Mouse (Mus musculus) liver, embryonic 14.5 days (tissue): ENCODE results near the gene Mctp2. TPM values are rescaled to one million over a fixed set of nuclear protein-coding genes. Genes with fewer than 3 reads are reported as not detected.

Experiments used
- ATAC-seq: fragments of 200-750 bp; cut with Nextera tagmentation; 2 replicates; pipeline ENCODE4 v1.8.0; 2017; ENCODE audit warnings: moderate number of reproducible peaks, mild to moderate bottlenecking, moderate library complexity; ENCODE audit not compliant: insufficient read depth
- DNase-seq, 3 experiments: peaks; one replicate each; pipeline ENCODE4 v3.0.0-alpha.2; 2012 to 2013; ENCODE audit warnings: low read depth in 3 of 3, low spot score in 3 of 3
- H3K27ac ChIP-seq: fragments of 300-500 bp; sonication (generic); 2 replicates; pipeline ENCODE4 v1.5.1; 2014; ENCODE audit warnings: moderate library complexity, mild to moderate bottlenecking, control low read depth, inconsistent platforms
- H3K27me3 ChIP-seq: fragments of 300-500 bp; sonication (generic); 2 replicates; pipeline ENCODE4 v1.6.1; 2014; ENCODE audit warnings: mild to moderate bottlenecking, low read length, moderate library complexity; ENCODE audit not compliant: control insufficient read depth, insufficient read depth
- H3K36me3 ChIP-seq: fragments of 300-500 bp; sonication (generic); replicated peaks from 2 replicates; pipeline ENCODE4 v1.6.1; 2014; ENCODE audit warnings: low read depth; ENCODE audit not compliant: control insufficient read depth, insufficient read depth
- H3K4me1 ChIP-seq, 2 experiments: fragments of 200-500 bp in 1 of 2; fragments of 300-500 bp in 1 of 2; sonication (generic) in 1 of 2; replicated peaks; 2 replicates each; pipeline ENCODE4 v1.6.1; 2012 to 2014; ENCODE audit warnings: antibody characterized with exemption in 1 of 2, inconsistent platforms in 1 of 2, low read length in 1 of 2; ENCODE audit not compliant: control insufficient read depth in 2 of 2, insufficient read depth in 2 of 2
- H3K4me2 ChIP-seq: fragments of 300-500 bp; sonication (generic); 2 replicates; pipeline ENCODE4 v1.6.1; 2014; ENCODE audit warnings: low read depth, mild to moderate bottlenecking, control low read depth, moderate library complexity
- H3K4me3 ChIP-seq, 2 experiments: fragments of 200-500 bp in 1 of 2; fragments of 300-500 bp in 1 of 2; sonication (generic) in 1 of 2; 2 replicates each; pipeline ENCODE4 v1.5.1; 2012 to 2014; ENCODE audit warnings: low read depth in 2 of 2, low read length in 2 of 2, mild to moderate bottlenecking in 2 of 2, control low read depth in 1 of 2, inconsistent platforms in 1 of 2, moderate library complexity in 1 of 2; ENCODE audit not compliant: insufficient read depth in 1 of 2
- H3K9ac ChIP-seq: fragments of 300-500 bp; sonication (generic); replicated peaks from 2 replicates; pipeline ENCODE4 v1.6.1; 2014; ENCODE audit warnings: mild to moderate bottlenecking, control low read depth, moderate library complexity
- H3K9me3 ChIP-seq: fragments of 300-500 bp; sonication (generic); 2 replicates; pipeline ENCODE4 v1.6.1; 2016; ENCODE audit warnings: low read length, mixed read lengths; ENCODE audit not compliant: control insufficient read depth
- CTCF ChIP-seq: IDR thresholded peaks from 2 replicates; pipeline ENCODE4 v1.5.1; 2016; ENCODE audit warnings: antibody characterized with exemption, low read depth, control low read depth
- EP300 ChIP-seq: IDR thresholded peaks from 2 replicates; pipeline ENCODE4 v1.6.1; 2016; ENCODE audit warnings: antibody characterized with exemption, low read depth
- WGBS: fragments of 180-500 bp; shearing (Covaris S2); extraction: QIAGEN DNeasy Blood & Tissue Kit; methylation state at CpG from one replicate; pipeline ENCODE4 v1.1.7; 2014; ENCODE audit not compliant: insufficient replicate concordance; 5-methylcytosine and 5-hydroxymethylcytosine counted together
- polyA plus RNA-seq, 2 experiments: library from polyadenylated mRNA; depleted of rRNA in 1 of 2; stranded (reverse) in 1 of 2; unstranded in 1 of 2; fragments of >200 nt; fragmentation: Nextera tagmentation in 1 of 2; extraction: Ambion mirVana in 1 of 2; gene quantifications; 2 replicates each; pipeline versions ENCODE4 v1.2.1 to v1.2.3; 2012 to 2014

Mctp2 gene
- polyA plus RNA-seq, 2 experiments = 0.13 to 0.20 TPM

DNA sequence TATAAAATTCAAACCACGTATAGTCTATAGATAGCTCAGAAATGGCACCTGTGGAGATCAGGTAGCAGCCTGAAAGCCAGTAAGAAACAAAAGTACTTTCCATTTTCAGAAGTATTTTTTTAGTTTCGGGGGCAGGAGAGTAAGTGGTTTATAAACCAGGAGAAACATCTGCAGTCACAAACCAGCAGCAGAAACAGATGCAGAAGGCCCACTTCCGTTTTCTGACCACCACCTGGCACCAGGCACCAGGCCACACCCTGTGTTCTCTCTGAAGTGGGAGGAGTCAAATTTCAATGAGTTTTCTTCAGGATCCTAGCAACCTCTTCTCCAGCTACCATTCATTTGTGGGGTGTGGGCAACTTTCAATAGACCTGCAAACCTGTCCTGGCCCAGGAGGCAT is 25.7 kb downstream of the Mctp2 start:
- Histone ChIP-seq H3K9me3 (no peaks in the 10 kb centered on the region), H3K9ac (no peak overlapping the region), H3K4me3 (no peak overlapping the region), H3K27me3 (no peaks in the 10 kb centered on the region), H3K4me2 (no peak overlapping the region), H3K36me3 (no peaks in the 10 kb centered on the region), H3K4me1 (no peaks in the 10 kb centered on the region), H3K27ac (no peak overlapping the region)
- WGBS = 15% methylated on average over 3 of the region's 3 CpGs
- DNase-seq = no peak
- no peak for ATAC-seq
- no peak for TF ChIP-seq CTCF
- TF ChIP-seq EP300 = no peak

DNA sequence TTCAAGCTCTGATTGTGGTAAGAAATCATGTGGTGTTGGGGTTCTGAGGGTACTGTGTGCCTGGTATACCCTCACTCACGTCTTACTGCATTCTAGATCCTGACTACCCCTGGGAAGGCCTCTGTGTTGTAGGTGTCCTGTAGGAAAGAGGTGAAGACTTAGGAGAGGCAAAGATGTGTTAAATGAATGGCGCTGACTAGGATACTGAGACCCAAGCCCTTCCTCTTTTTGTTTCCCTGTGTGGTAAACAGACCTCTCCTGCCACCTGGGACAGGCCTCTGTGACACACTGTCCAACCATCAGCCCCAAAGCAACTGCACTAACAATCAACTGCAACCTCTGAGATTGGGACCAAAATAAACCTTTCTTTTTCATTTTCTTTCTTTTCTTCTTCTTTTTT is 28.0 kb downstream of the Mctp2 start:
- WGBS = 41% methylated on average over 2 of the region's 2 CpGs
- DNase-seq = no peak
- Histone ChIP-seq H3K9me3 (no peaks in the 10 kb centered on the region), H3K4me3 (no peak overlapping the region), H3K27me3 (no peaks in the 10 kb centered on the region), H3K4me1 (no peaks in the 10 kb centered on the region), H3K4me2 (no peak overlapping the region), H3K9ac (no peak overlapping the region), H3K36me3 (no peaks in the 10 kb centered on the region), H3K27ac (no peak overlapping the region)
- ATAC-seq = no peak
- TF ChIP-seq EP300 (no peak), CTCF (no peak)

DNA sequence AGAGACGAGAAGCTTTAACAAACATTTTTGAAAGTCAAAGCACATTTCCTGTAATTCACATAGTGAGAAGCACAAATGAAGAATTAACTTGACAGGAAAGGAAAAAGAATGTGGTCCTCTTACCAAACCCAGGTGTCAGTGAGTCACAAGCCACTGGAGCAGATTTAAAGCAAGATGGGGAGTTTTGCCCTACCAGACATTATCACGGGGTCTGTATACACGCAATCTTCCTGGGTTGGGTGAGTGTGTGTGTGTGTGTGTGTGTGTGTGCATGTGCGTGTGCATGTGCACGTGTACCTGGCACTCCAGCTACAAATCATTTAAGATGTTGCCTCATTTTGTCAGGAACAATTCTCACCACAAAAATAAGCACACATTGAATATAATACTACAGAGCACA is 30.9 kb downstream of the Mctp2 start:
- TF ChIP-seq CTCF (no peak), EP300 (no peak)
- no peaks in the 10 kb centered on the region for H3K36me3 ChIP-seq
- ATAC-seq (no peak), DNase-seq (no peak)
- H3K27ac ChIP-seq = no peak overlapping the region
- no peak overlapping the region for H3K4me2 ChIP-seq
- no peak overlapping the region for H3K4me3 ChIP-seq
- WGBS = 56% methylated on average over 5 of the region's 5 CpGs
- H3K27me3 ChIP-seq = no peaks in the 10 kb centered on the region
- no peak overlapping the region for H3K9ac ChIP-seq
- no peaks in the 10 kb centered on the region for H3K4me1 ChIP-seq
- H3K9me3 ChIP-seq = no peaks in the 10 kb centered on the region

DNA sequence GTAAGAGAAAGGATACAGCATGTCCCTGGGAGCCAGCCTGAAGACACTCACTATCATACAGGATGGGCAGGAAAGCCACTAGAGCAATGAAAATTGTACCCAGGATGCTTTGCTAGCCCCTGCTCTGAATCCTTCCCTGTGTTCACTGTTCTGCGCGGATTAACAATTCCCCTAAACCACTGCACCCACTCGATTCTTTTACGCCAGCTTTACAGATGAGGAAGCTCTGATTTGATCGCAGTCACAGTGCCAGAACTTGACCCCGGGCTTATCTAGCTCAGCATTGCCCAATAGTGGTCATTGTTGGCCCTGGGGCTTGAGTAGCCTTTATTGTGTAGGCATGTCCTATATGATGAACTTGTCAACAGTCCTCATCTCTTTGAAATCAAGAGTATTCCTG is 34.9 kb downstream of the Mctp2 start:
- H3K27ac ChIP-seq = no peak overlapping the region
- no peak for TF ChIP-seq EP300
- TF ChIP-seq CTCF = no peak
- H3K4me1 ChIP-seq = no peaks in the 10 kb centered on the region
- no peaks in the 10 kb centered on the region for H3K36me3 ChIP-seq
- H3K4me2 ChIP-seq = no peak overlapping the region
- no peaks in the 10 kb centered on the region for H3K27me3 ChIP-seq
- no peak overlapping the region for H3K4me3 ChIP-seq
- 46% methylated on average over 6 of the region's 6 CpGs for WGBS
- no peaks in the 10 kb centered on the region for H3K9me3 ChIP-seq
- ATAC-seq = no peak
- DNase-seq = no peak
- H3K9ac ChIP-seq = no peak overlapping the region

DNA sequence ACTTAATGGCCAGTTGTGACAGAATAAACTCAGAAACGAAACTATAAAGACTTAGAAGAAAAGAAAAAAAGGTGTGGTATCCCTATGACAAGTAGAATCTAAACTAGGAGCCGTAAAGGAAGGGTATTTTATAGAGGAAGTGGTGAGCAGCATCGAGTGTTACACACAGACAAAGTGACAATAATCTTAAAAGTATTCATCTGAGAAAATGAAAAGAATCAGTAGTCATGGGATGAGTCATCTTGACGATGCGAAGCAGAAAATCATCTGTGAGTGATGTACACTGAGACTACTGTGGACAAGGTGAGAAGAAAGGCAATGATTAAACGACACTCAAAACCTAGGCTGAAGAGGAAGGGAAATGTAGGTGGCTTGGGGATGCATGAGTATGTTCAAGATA is 36.4 kb downstream of the Mctp2 start:
- no peaks in the 10 kb centered on the region for H3K36me3 ChIP-seq
- no peaks in the 10 kb centered on the region for H3K9me3 ChIP-seq
- H3K4me1 ChIP-seq = no peaks in the 10 kb centered on the region
- TF ChIP-seq EP300 (no peak), CTCF (no peak)
- ATAC-seq = no peak
- 45% methylated on average over 6 of the region's 6 CpGs for WGBS
- no peak overlapping the region for H3K4me3 ChIP-seq
- DNase-seq = no peak
- H3K4me2 ChIP-seq = no peak overlapping the region
- H3K27me3 ChIP-seq = no peaks in the 10 kb centered on the region
- H3K27ac ChIP-seq = no peak overlapping the region
- H3K9ac ChIP-seq = no peak overlapping the region
